Mouse (Mus musculus): ENCODE measurements around the gene Gm30191.

- TF ChIP-seq MAX (IDR thresholded peaks at IDR 0.05; ENCODE audit: low read depth) (no peak), POLR2A (IDR thresholded peaks at IDR 0.05; ENCODE audit: insufficient read length, low read depth) (no peak), TCF12 (IDR thresholded peaks at IDR 0.05; ENCODE audit: insufficient read depth, poor library complexity, severe bottlenecking) (no peak), REST (IDR thresholded peaks at IDR 0.05; ENCODE audit: insufficient read depth, insufficient read length) (no peak), POLR2AphosphoS2 (IDR thresholded peaks at IDR 0.05; ENCODE audit: insufficient read length, low read depth) (no peak), CEBPB (IDR thresholded peaks at IDR 0.05; ENCODE audit: insufficient read depth, poor library complexity, severe bottlenecking) (no peak), TCF3 (IDR thresholded peaks at IDR 0.05; ENCODE audit: insufficient read length, low read depth) (no peak), USF1 (IDR thresholded peaks at IDR 0.05; ENCODE audit: low read depth) (no peak), E2F4 (IDR thresholded peaks at IDR 0.05; ENCODE audit: insufficient read depth) (no peak), MYOD1 (IDR thresholded peaks at IDR 0.05; ENCODE audit: control insufficient read depth in 1 of 3, insufficient read length in 2 of 3, low read depth in 2 of 3) (no peak), MYOG (IDR thresholded peaks at IDR 0.05; ENCODE audit: control insufficient read depth in 1 of 3, insufficient read depth in 1 of 3, insufficient read length in 2 of 3, low read depth in 2 of 3) (no peak), SRF (IDR thresholded peaks at IDR 0.05; ENCODE audit: control insufficient read depth, insufficient read length, low read depth) (no peak)
Observed at GRCm38 (mm10) chr4:134284942-134285341, 38.2 kb downstream of the Gm30191 start.

Measured in myocyte (in vitro differentiated cells).